Mouse (Mus musculus) hindbrain, postnatal 0 days (tissue): Measurements from ENCODE around the gene Rpl14. TPM values are rescaled to one million over a fixed set of nuclear protein-coding genes. Genes with fewer than 3 reads are reported as not detected.
A peak's percentile ranks its signal among the peaks of the same experiment; 100 is the strongest.

Source experiments
- ATAC-seq: fragments of 200-750 bp; cut with Nextera tagmentation; 2 replicates; pipeline ENCODE4 v1.8.0; 2017; ENCODE audit warnings: mild to moderate bottlenecking, moderate TSS enrichment, moderate library complexity
- DNase-seq: peaks from one replicate; pipeline ENCODE4 v3.0.0-alpha.2; 2015; ENCODE audit warnings: low spot score
- H3K27ac ChIP-seq: fragments of 300-500 bp; sonication (generic); 2 replicates; pipeline ENCODE4 v1.5.1; 2014; ENCODE audit warnings: mild to moderate bottlenecking
- H3K27me3 ChIP-seq: fragments of 300-500 bp; sonication (generic); 2 replicates; pipeline ENCODE4 v1.6.1; 2014; ENCODE audit warnings: low read length, mixed read lengths; ENCODE audit not compliant: insufficient read depth
- H3K36me3 ChIP-seq: fragments of 300-500 bp; sonication (generic); 2 replicates; pipeline ENCODE4 v1.6.1; 2014; ENCODE audit warnings: low read length, mixed read lengths; ENCODE audit not compliant: insufficient read depth
- H3K4me1 ChIP-seq: fragments of 300-500 bp; sonication (generic); 2 replicates; pipeline ENCODE4 v1.6.1; 2014; ENCODE audit warnings: antibody characterized with exemption, low read length, mixed read lengths; ENCODE audit not compliant: insufficient read depth
- H3K4me2 ChIP-seq: fragments of 300-500 bp; sonication (generic); 2 replicates; pipeline ENCODE4 v1.6.1; 2014; ENCODE audit warnings: low read depth, mild to moderate bottlenecking, low read length, moderate library complexity, mixed read lengths
- H3K4me3 ChIP-seq: fragments of 300-500 bp; sonication (generic); 2 replicates; pipeline ENCODE4 v1.5.1; 2014; ENCODE audit warnings: low read length
- H3K9ac ChIP-seq: fragments of 300-500 bp; sonication (generic); replicated peaks from 2 replicates; pipeline ENCODE4 v1.6.1; 2014; ENCODE audit warnings: mild to moderate bottlenecking, low read length, moderate library complexity, mixed read lengths
- H3K9me3 ChIP-seq: fragments of 300-500 bp; sonication (generic); 2 replicates; pipeline ENCODE4 v1.6.1; 2016; ENCODE audit warnings: low read length, mixed read lengths
- CTCF ChIP-seq: IDR thresholded peaks from 2 replicates; pipeline ENCODE4 v1.5.1; 2016; ENCODE audit warnings: antibody characterized with exemption, control low read depth, low read depth
- WGBS: fragments of 180-500 bp; shearing (Covaris S2); extraction: QIAGEN DNeasy Blood & Tissue Kit; methylation state at CpG from one replicate; pipeline ENCODE4 v1.1.7; 2014; 5-methylcytosine and 5-hydroxymethylcytosine counted together
- polyA plus RNA-seq: library from polyadenylated mRNA; unstranded; fragments of >200 nt; fragmentation: Nextera tagmentation; extraction: Ambion mirVana; gene quantifications from 2 replicates; pipeline ENCODE4 v1.2.1, GENCODE M21; 2015
- total RNA-seq: library from RNA; depleted of rRNA; stranded (reverse); fragments of >200 nt; gene quantifications from 2 replicates; pipeline ENCODE4 v1.2.3, GENCODE M21; 2014

Rpl14 gene
- total and polyA plus RNA-seq, 2 experiments from 2014 or later: 147 to 432 TPM

- no peak for TF ChIP-seq CTCF
- no peaks in the 10 kb centered on the region for H3K4me1 ChIP-seq
- H3K27me3 ChIP-seq: no peaks in the 10 kb centered on the region
- no peaks in the 10 kb centered on the region for H3K36me3 ChIP-seq
- H3K9me3 ChIP-seq: no peaks in the 10 kb centered on the region
- WGBS: 33% methylated on average over 16 of the region's 16 CpGs
- ATAC-seq (no peak), DNase-seq (no peak)
- H3K4me3 ChIP-seq: no peak overlapping the region
- H3K4me2 ChIP-seq: no peak overlapping the region
- no peak overlapping the region for H3K27ac ChIP-seq
- H3K9ac ChIP-seq: no peak overlapping the region
Observed at GRCm38 (mm10) chr9:120547026-120547668, 24.1 kb upstream of the Rpl14 start.

DNA sequence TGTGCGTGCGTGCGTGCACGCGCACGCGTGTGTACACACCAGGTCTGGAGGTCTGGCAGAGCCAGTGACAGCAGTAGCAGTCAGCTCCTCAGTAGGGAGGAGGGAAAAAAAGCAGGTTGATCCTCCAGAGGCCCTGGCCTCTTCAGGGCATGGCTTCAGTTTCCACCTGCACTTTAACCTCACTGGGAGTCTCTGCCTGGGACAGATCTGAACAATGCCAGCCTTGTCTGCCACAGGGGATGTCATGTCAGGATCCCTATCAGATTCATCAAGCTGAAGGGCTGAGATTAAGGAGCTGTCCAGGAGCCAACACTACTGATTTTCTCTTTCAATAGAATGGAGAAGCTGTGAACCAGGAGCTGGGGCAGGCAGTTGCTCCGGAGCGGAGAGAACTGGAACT is 20.5 kb upstream of the Rpl14 start:
- DNase-seq (no peak), ATAC-seq (no peak)
- no peak overlapping the region for H3K4me2 ChIP-seq
- H3K9ac ChIP-seq: no peak overlapping the region
- no peak overlapping the region for H3K4me3 ChIP-seq
- no peaks in the 10 kb centered on the region for H3K9me3 ChIP-seq
- H3K36me3 ChIP-seq: no peaks in the 10 kb centered on the region
- H3K27me3 ChIP-seq: no peaks in the 10 kb centered on the region
- no peaks in the 10 kb centered on the region for H3K4me1 ChIP-seq
- WGBS: 91% methylated on average over 9 of the region's 9 CpGs
- TF ChIP-seq CTCF: no peak
- no peak overlapping the region for H3K27ac ChIP-seq

DNA sequence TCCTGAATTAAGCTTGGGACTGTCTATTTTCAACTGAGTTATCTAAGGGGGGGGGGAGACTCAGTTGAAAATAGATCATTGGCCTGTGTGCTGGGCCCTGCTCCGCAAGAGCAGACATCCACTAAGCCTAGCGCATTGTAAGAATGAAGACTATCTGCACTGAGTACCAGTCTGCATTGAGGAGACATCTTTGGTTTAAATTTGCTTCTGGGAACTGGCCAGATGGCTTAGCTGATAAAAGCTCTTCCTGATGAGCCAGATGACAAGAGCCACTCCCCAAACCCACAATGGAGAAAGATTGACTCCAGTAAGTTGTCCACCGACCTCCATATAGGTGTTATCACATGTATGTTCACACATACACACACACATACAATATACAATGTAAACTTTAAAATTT is 7.7 kb upstream of the Rpl14 start:
- WGBS: 87% methylated on average over 3 of the region's 3 CpGs
- ATAC-seq: no peak

GRCm38 (mm10) chr9:120564247-120564646 is 7.0 kb upstream of the Rpl14 start:
- Histone ChIP-seq H3K27ac (no peak overlapping the region), H3K36me3 (no peaks in the 10 kb centered on the region), H3K9me3 (no peaks in the 10 kb centered on the region), H3K4me2 (no peak overlapping the region), H3K4me3 (no peak overlapping the region), H3K27me3 (no peaks in the 10 kb centered on the region), H3K9ac (no peak overlapping the region), H3K4me1 (no peaks in the 10 kb centered on the region)
- no peak for TF ChIP-seq CTCF
- ATAC-seq: no peak
- DNase-seq: no peak
- 80% methylated on average over 2 of the region's 2 CpGs for WGBS

More for the DNA sequence above, 7.7 kb upstream of the Rpl14 start:
- TF ChIP-seq CTCF: no peak
- DNase-seq: no peak
- H3K36me3 ChIP-seq: no peaks in the 10 kb centered on the region
- no peak overlapping the region for H3K9ac ChIP-seq
- H3K27ac ChIP-seq: no peak overlapping the region
- no peak overlapping the region for H3K4me3 ChIP-seq
- H3K9me3 ChIP-seq: no peaks in the 10 kb centered on the region
- no peak overlapping the region for H3K4me2 ChIP-seq
- no peaks in the 10 kb centered on the region for H3K4me1 ChIP-seq
- no peaks in the 10 kb centered on the region for H3K27me3 ChIP-seq

GRCm38 (mm10) chr9:120566384-120566783 is 4.9 kb upstream of the Rpl14 start:
- DNase-seq: no peak
- Histone ChIP-seq H3K9ac (no peak overlapping the region), H3K27ac (no peak overlapping the region), H3K4me3 (no peak overlapping the region), H3K4me1 (no peaks in the 10 kb centered on the region), H3K27me3 (no peaks in the 10 kb centered on the region), H3K4me2 (no peak overlapping the region), H3K9me3 (no peaks in the 10 kb centered on the region), H3K36me3 (no peaks in the 10 kb centered on the region)
- TF ChIP-seq CTCF: no peak
- no peak for ATAC-seq
- WGBS: 82% methylated on average over 5 of the region's 5 CpGs

DNA sequence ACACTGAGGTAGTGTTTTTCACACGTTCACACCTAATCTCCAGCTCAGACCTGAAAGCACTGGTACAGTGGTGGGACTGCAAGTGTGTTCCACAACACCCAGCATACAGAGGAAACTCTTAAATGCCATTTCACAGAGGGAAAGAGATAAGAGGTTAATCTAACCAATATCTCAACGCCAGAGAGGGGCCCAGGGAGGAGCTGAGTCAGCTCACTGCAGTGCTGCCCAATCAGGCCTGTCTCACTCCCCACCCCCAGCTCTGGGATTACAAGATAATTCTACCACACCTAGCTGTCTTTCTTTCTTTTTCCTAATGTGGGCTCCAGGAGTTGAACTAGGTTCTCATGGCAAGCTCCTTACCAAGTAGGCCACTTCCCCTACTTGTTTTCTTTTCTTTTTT is 2.3 kb upstream of the Rpl14 start:
- no peak for TF ChIP-seq CTCF
- Histone ChIP-seq H3K36me3 (no peaks in the 10 kb centered on the region; the same call in 1 of the 2 replicates), H3K27me3 (no peaks in the 10 kb centered on the region), H3K4me3 (no peak overlapping the region), H3K27ac (no peak overlapping the region), H3K4me1 (no peaks in the 10 kb centered on the region), H3K9ac (no peak overlapping the region), H3K9me3 (no peaks in the 10 kb centered on the region), H3K4me2 (no peak overlapping the region)
- 70% methylated on average over 2 of the region's 2 CpGs for WGBS
- DNase-seq (no peak), ATAC-seq (no peak)

GRCm38 (mm10) chr9:120569721-120570333 is 1.4 kb upstream of the Rpl14 start:
- no peak overlapping the region for H3K9ac ChIP-seq
- DNase-seq (peak; percentile 81), ATAC-seq (no peak)
- no peak overlapping the region for H3K4me3 ChIP-seq
- 58% methylated on average over 13 of the region's 13 CpGs for WGBS
- H3K36me3 ChIP-seq: peaks cover 7% of the 10 kb centered on the region; the same call in 1 of the 2 replicates
- no peak overlapping the region for H3K4me2 ChIP-seq
- no peaks in the 10 kb centered on the region for H3K27me3 ChIP-seq
- TF ChIP-seq CTCF: peak; percentile 68
- H3K27ac ChIP-seq: no peak overlapping the region
- H3K4me1 ChIP-seq: no peaks in the 10 kb centered on the region
- H3K9me3 ChIP-seq: no peaks in the 10 kb centered on the region
